Mouse (Mus musculus): Measurements from ENCODE around the gene Sorbs2.

Sorbs2 gene

DNA sequence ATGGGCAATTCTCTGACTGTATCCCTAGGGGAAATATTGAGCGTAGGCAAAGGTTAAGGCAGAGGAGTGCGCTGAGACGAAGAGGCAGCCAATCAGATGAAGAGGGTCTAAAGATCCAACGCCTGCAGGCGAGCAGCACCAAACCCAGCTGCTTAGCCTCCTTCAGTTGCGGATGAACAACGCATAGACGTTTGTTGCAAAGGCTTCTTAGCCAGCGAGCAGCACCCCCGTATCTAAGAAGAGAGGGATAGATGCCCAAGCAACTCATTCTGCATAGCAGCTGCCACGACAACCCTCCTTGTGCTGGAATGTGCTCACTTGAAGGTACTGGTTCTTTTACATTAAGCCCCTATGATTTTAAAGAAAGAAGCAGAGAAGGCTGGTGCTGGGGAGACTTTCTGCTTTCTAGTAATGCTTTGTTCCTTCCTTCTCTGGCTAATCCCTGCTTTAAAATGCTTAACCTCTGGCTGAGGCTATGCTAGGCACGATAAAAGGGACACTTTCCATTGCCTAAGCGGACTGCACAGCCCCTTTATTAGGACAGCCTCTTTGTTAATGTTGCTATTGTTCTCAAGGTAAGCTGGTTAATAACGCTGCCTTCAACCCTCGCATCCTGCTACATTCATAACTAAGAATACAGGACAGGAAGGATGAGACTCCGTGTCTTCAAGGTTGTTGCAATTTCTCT lies at the start of gene Sorbs2:
TSS of gene Sorbs2 (plus strand) at position 155 of the 688 bp plus-strand sequence.
- no peak for DNase-seq

DNA sequence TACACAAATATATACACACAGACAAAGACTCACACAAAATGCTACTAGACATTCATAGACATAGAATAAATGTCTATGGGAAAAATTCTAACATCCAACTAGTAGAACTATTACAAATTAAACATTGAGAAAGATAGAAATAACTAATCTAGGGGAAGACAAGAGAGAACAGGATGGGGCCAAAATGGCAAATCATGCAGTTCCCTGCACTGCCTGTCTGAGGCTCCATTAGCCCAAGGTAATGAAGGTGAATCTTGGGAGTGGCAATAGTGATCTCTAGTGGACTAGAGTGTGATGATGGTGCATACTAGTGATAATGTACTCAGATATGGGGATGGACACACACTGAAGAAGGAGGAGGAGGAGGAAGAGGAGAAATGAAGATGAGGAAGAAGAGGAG lies 49.7 kb upstream of the Sorbs2 start:
- no peak for DNase-seq

DNA sequence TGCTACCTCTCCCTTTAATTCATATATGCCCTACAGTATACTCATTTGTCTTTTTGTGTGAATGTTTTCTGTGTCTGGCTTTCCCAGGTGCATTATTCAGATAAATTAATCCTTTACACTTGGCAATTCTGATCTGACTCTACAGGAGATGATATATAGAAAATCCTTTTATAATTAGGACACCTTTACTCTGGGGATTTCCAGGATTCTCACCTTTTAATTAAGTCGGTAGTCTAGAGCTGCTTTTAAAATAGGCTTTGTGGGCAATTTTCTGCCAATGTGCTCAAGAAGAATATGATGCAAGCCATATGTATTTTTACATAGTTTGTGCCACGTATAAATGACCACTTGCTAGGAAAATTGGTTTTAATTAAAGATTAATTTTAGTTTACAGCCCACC lies 38.6 kb upstream of the Sorbs2 start:
- DNase-seq = no peak

DNA sequence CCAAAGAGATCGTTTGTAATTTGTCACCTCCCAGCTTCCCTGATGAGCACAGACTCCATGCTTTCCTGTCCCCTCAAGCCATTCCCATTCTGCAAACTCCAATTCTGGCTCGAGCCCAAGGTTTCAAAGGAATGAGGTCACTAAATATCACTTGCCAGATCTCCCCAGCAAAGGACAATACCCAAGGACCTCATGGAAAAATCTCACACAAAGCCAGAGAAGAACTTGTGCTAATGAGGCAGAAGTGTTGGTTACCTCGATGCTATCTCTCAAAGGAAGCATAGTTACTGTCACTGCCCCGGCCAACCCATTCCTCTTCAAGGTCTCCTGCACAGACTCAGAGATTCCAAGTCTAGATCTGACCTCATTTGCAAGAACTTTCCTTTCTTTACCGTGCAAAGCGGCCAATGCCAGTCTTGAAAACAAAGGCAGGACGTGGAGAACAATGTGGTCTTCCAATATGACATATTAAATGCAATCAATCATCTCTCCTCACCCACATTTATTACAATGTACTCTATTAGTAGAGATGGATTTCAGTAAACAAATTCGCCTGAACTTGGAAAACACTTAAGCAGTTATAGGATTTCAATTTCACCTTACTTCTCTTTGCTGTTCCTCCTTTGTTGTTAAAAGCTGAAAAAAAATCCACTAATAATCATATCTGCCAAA lies 37.9 kb upstream of the Sorbs2 start:
- DNase-seq = peak; percentile 80

DNA sequence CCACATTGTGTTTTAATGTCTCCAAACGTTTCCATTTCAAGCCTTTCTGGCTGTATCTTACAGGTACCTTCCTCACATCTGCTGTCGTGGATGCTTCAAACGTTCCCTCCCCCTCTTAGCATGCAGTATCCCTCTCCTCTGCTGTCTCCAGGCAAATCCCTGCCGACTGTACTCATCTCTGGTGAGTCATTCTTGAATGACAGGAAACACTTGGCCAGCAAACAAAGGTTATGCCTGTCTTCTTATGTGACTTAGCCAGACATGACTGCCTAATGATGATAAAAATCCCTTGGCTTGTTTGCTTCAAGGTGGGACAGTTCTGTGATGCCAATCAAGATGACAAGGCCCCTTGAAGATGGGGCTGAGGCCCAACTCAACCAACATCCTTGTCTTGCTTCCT lies 26.7 kb upstream of the Sorbs2 start:
- no peak for DNase-seq

DNA sequence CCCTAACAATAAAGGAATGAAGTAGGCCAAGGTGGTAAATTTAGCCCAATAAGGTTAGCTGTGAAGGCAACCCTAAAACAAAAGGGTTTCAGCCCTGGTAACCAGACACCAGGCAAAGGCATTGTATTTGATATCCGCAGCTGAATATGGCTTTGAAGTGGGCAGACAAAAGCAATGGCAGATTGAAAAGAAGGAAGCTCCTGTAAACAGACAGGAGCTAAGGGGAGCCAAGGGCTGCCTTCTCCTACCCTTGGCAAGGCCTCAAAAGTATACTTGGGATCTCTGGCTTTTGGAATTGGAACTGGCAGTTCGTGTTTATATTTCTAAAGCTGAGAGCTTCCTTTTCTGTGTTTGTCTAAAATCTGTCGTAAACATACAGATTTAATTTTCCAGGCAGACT lies 21.3 kb upstream of the Sorbs2 start:
- no peak for DNase-seq

DNA sequence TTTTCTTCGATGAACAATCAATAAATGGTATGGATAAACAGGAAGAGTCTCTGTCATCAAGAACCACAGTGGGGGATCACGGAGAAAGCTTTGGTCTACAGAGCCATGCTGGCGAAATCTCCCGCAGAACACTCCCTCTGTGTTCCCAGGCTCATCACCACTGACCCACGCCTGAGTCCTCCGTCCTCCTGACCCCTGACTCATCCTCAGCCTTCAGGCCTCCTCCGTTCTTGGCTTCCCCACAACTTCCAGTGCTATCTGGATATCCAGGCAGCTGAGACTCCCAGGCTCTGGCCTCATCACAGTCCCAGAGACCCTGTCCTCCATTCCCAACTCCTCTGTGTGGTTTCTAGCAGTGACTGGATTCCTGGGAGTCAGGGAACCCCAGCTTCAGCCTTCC lies 3.6 kb upstream of the Sorbs2 start:
- DNase-seq = no peak

DNA sequence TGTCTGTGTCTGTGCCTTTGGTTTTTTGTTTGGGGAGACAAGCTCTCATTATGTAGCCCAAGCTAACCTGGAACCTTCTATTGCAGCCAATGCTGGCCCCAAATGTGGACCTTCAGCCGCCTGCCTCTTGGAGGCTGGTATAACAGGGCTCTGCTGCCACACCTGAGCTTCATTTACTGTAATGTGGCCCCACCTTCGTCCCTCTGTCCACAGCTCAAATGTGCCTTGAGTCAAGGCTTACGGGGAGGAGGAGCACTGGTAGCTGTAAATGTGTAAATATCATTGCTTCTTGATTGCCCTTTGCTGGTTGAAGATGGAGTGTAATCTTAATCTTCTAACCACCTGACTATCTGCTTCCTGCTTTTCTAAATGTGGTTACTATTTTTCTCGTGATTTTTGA lies 1.2 kb upstream of the Sorbs2 start:
- DNase-seq = no peak

DNA sequence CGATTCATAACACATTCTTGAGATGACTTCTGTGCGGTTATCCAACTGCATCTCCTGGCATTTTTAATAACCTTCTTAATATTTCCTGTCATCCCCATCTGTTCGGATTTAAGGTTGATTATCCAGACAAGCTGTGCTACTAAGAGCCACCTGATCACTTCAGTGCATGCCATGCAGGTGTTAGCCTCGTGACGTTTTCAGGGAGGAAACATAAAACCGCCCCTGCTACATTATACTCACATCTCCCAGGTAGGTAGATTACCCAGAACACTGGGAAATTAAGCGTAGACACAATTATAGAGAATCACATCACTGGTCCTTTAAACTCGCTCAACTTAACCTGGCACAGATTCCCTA lies 333 bp upstream of the Sorbs2 start:
- DNase-seq = no peak

DNA sequence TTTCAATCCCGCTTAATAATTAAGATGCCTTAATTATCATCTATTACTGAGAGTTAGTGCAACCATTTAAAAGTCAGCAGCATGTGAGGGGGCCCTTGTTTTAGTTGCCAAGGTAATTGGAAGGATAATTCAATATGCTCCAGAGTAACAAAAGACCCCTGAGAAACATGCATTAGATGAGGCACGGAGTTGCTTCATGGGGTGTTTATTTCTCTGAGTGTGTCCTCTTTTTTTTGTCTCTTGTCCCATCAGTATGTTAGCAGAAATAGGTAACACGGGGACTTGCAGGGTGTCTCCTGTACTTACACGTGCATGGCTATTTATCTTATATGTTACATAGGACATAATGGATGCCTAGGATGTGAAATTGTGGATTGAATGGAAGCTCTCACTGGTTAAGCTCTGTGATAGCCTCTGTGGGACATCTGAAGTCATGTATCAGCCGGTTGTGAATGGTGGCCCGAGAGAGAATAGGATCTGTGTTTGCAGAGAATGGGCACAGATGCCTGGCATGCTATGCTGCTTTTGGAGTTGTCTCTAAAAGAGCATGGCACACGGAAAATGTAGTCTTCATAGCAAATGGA lies 1.0 kb downstream of the Sorbs2 start:
- no peak for DNase-seq

DNA sequence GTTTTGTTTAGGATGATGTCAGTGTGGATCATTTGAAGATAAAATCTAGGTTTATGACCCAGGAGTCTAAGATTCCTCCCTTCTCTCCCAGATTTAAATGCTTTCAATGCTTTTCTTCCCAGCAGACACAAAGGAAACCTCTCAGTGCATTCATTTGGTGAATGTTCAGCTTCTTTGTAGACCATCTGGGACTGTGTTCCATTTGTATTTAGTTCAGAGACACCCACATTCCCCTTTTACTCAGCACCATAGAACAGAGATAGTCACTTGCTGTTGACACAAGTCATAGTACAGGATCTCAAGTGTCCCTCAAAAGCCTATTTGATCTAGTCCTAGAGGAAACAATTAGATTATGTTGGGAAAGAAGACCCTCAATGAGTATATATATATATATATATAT lies 4.8 kb downstream of the Sorbs2 start:
- DNase-seq = no peak

DNA sequence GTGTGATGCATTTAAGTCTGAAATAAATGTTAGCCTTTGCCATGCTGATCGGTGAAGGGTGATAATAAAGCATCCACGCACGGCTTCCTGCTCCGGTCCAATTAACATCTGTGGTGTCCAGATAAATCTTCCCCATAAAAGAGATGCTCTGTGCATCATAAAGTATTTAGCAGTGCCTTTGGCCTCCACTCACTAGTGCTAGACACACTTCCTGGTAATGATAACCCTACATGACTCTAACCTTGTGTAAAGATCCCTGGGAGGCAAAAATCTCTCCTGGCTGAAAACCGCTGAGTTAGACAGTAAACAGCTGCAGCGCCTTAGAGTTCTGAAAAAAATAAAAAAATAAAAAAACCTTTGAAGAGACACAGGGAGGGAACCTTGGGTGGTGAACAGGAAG lies 14.0 kb downstream of the Sorbs2 start:
- no peak for DNase-seq

DNA sequence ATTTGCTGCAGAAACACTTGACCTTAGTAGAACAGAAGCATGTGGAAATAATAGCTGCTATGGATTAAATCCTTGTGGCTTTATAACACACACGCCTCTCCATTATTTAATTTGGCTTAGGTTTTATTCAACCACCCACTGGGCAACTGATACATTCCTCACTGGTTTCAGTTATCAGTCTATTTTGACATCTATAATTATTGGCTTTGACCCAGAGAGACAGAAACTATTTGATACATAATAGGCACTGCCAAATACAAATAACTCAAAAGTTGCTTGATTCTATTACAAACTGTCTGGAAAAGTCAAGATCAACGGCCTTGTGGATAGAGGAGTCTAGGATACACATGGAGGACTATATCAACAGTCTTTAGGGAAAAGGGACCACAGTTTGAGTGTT lies 20.1 kb downstream of the Sorbs2 start:
- DNase-seq = no peak

DNA sequence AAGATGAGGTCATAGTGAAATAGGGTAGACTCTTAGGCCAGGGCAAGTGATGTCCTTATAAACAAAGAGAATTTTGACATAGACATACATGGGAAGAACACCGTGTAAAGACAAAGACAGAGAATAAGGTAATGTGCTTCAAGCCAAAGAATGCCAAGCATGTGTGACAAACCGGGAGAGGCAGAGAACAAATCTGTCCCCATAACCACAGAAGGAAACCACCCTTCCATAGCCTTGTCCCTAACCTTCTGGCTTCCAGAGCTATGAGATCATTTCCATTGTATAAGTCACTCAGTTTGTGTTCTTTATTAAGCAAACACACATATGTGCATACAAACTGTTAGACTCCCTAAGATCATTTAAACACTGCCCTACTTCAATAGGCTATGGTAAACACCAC lies 21.3 kb downstream of the Sorbs2 start:
- DNase-seq = no peak

DNA sequence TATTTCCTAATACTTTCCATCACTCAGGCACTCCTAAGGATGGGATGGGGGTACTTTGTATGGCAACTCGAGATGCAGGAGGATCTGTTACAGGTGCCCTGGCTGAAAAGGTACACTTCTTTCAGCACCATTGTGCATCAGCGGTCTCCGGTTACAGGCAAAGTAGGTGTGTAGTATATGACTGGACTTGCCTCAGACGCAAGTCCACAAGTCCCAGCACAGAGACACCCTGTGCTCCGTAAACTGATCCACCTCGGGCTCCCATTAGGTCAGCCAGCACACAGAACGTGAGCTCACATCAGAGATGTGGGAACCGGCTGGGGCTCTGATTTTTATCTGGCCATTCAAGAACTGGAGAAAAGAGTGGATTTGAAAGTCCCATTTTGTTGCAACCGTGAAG lies 29.0 kb downstream of the Sorbs2 start:
- no peak for DNase-seq

DNA sequence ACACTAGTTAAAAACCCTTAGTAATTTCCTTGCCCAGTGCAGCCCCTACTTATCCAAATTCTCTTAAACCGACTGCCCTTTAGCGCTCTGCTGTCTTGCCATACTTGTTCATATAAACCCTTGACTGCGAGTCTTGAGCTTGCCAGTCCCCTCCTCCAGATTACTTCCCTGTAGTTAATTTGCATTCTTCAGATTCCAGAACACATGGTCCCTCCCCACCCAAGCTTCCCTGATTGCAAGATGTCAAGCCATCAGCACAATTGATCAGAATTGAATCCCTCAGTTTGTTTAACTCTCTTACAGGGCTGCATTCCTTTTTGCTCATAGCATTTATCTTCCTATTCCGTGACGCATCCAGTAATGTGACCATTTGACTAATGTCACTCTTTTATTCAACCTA lies 32.9 kb downstream of the Sorbs2 start:
- no peak for DNase-seq

DNA sequence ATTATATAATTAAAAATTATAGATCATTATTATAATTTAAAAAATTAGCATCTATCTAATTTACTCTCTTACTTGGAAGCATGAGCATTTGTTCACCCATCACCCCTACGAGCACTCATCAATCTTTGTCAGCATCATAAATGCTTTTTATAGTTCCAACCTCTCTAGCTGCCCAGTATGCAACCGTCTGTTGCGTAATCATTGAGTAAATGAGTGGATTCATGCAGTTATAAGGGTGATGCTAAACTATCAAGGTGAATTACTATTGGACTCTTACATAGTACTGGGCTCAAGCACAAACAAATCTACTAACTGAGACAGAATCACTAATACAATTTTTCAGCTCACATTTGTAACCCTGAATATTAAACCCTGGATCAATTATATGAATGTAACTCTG lies 44.6 kb downstream of the Sorbs2 start:
- no peak for DNase-seq

DNA sequence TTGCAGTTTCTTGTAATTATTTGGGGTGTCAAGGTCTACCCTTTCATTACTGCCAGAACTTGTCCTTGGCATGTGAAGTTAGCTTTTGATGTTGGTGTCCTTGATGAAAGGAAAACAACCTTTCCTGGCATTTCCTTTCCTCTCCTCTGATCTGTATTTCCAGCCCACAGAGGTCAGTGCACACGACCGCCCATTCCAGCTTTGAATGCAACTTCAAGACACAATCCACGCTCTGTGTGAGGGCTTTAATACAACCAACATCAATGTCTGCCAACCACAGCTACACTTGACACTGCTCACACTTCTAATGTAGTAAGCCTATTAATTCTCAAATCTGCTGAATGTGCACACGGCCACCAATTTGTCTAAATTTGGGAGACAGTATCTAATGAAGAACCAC lies 47.0 kb downstream of the Sorbs2 start:
- no peak for DNase-seq

DNA sequence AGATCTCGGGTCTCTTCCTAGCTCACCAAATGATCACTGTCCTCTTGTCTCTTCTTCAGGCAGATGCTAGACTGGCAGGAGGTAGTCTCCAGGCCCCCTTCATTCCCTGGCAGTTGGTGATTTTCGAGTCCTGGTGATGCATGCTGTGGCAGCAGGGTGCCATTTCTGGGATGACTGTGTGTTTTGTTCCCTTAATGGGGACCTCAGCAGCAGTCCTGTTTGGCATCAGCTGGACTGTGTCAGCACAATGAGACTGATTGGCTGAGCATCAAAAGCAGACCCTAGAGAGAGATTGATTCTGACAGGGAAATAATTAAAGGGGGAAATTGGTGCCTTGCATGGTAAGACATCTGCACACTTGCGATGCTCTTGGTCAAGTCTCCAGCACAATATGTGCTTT lies 50.3 kb downstream of the Sorbs2 start:
- DNase-seq = no peak

DNA sequence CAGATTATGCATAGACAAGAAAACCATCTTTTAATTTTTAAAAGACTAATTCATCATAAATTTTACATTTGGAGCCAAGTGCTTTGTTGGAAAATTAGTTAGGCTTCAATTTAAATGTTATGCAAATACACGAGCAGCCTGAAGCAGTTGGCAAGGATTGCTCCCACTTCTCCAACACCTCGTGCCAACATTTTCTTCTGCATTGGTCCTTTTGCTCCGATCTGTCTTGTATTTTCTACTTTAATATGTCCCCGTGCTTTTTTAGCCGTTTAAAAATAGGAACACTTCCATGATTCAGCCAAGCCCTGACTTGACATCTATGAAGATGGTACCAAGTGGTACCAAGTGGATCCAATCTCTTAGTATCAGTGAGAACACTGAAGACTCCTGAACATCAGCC lies 50.8 kb downstream of the Sorbs2 start:
- DNase-seq = no peak

DNA sequence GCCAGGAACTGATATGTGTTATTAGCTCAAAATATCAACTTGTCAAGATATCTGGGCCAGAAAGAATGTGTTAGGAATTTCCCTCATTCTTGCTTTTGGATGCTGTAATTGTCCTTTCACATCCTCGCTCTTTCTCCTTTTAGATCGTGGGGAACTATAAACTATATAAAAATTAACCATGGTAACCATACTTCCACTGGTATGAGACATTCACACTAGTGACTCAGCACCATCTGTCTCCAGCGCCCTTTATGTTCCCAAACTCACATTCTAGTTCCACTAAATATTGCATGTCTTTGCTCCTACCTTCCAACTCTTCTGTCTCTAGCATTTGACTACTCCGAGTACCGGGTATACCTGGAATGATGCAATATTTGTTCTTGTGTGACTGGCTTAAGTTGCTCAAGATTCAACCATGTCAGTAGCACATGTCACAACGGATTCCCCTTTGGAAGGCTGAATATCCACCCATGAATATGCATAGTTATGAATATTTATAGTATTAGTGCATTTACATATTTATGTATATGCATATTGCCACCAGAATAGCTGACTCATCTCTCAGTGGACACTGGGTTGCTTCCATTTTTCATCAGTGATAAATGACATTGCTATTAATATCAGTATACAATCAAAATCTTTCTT lies 51.7 kb downstream of the Sorbs2 start:
- DNase-seq = no peak

DNA sequence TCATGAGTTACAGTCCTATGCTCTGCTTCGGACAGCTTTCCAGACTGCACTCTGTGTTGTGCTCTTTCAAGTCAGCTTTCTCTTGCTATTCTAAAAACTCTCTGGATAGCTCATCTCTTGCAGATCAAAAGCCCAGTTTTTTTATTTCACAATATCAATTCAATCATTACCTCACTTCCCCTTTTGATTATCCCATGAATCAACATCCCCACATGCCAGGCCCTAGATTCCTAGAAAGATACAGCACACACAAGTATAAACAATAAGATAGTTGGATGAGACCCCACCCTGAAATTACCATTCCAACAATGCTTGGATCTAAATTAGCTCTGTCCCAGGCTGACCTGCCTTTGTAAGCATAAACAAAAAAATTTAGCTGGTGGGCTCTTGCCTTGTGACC lies 57.6 kb downstream of the Sorbs2 start:
- DNase-seq = no peak

DNA sequence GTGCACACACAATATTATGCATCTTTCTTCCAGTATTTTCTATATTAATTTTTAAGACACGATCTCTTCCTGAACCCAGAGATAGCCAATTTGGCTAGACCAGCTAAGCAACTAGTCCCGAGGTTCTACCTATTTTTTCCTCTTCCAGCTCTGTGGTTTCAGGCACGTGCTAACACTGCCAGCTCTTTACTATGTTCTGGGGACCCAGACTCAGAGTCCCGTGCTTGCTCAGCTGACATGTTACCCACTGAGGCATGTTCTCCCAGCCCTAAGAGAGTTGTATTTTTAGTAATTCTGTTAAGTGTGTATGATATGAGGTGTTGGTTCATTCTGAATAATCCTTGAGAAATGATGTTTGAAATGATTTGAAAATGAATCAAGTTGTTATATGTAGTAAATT lies 62.5 kb downstream of the Sorbs2 start:
- DNase-seq = no peak

Measured in lung, postnatal 10 days (tissue).